Mouse (Mus musculus) telencephalon, adult 2 months (tissue): ENCODE results near the gene Mapk8ip1.
"Not testable (repeated sequence)": the region's sequence is repeated elsewhere in the genome, so short reads cannot be mapped to it uniquely, and the experiment has no call there.

Source experiments
- DNase-seq: peaks from one replicate; pipeline ENCODE4 v3.0.0-alpha.2; 2011; ENCODE audit warnings: low read depth, low spot score

The Mapk8ip1 gene

DNA sequence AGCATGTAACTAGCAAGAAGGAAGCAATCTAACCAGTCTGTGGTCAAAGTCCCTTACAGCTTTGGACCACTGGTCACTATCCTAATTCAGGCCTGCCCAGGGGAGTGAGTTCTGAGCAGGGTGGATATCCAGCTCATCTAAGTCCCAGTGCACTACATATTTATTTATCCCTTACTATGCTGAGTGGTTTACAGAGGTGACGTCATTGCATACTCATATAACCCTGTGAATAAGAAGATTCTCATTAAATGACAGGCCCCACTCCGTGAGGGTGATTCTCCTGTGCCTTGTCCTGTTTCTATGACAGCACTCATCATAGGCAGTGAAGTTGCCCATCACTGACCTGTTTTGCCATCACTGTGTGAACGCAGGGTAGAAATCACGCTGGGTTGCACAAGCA lies 24.3 kb upstream of the Mapk8ip1 start:
- no peak for DNase-seq

DNA sequence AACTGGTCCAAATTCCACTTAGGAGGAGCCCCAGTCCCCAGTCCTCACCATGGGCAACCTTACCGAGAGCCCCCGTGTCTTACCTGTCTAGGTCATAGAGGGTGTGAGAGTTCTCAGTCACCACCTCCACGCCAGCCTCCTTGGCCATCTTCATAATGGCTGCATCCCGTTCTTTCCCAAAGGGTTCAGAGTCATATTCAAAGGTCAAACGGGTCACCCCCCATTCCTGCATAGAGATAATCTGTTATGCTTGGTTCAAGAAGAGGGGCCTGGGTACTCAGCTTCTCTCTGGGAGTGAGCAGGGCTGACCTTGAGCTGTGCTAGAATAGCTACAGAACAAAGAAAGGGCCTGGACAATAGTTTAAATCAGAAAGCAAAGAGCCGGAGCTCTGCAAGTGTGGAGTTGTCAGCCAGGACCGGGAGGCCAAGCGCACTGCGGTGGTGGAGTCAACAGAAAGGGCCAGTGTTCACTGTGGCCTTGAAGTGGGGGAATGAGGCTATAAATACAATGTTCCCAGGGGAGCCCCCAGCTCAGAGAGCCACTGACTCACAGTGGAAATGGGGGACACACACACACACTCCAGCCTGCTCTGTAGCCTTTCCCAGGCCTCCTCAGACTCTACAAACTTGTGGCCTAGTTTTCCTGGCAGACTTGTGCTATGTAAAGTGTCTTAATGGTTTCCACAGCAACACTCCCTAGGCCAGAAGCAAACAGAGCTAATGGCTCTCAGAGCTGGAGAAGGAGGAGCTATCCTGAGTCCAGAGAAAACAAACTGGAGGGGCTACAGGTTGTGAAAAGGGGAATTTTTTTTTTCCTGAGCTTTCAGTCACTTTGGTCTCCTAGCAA lies 23.6 kb upstream of the Mapk8ip1 start:
- no peak for DNase-seq

DNA sequence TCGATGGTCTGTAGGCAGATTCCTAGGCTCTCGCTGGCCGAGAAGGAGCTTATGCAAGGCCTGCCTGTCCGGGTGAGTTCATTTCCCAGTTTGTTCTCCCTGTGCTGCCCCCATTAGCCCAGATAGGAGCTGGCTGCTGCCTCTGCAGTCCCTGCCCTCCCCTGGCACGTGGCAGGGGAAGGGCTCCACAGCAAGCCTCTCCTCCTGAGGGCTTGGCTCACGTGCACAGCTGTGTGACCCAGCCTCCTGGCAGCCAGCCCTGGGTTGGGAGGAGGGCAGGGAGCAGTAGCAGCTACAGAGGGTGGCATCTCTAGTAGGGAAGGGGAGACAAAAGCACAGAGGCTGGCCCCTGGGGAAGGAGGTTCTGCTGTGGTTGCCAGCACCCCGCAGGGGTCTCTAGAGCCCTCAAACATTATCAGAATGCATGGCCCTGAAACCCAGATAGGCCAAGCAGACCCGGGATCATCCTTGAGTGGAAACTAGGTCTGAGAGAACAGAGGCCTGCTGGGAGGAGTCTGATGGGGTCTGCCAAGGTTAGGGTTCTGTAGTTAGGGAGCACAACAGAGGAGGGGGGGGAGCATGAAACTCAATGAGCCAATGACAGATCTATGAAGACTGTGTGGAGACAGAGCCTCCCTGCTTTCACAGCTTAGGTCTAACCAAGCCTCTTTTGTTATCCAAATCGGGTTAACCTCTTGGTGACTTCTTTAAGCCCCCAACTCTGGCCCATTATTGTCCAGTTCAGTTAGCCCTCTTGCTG lies 22.8 kb upstream of the Mapk8ip1 start:
- peak; percentile 82 for DNase-seq

DNA sequence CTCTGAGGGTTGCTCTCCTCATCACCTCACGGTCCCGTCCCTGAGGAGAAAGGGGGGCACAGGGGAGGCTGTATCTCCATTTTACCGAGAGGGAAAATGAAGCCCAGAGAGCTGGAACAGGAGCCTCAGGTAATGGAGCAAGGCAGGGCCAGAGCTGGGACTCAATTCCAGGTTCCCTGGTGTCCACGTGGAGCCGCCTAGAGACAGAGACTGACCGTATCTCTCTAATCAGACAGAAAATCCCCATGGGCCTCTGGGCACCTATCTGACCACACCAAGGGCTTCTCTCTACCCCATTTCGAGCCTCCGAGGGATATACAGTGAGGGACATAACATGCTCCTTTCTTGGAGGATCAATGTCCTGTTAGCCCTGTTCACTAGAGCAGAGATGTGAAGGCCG lies 22.1 kb upstream of the Mapk8ip1 start:
- no peak for DNase-seq

DNA sequence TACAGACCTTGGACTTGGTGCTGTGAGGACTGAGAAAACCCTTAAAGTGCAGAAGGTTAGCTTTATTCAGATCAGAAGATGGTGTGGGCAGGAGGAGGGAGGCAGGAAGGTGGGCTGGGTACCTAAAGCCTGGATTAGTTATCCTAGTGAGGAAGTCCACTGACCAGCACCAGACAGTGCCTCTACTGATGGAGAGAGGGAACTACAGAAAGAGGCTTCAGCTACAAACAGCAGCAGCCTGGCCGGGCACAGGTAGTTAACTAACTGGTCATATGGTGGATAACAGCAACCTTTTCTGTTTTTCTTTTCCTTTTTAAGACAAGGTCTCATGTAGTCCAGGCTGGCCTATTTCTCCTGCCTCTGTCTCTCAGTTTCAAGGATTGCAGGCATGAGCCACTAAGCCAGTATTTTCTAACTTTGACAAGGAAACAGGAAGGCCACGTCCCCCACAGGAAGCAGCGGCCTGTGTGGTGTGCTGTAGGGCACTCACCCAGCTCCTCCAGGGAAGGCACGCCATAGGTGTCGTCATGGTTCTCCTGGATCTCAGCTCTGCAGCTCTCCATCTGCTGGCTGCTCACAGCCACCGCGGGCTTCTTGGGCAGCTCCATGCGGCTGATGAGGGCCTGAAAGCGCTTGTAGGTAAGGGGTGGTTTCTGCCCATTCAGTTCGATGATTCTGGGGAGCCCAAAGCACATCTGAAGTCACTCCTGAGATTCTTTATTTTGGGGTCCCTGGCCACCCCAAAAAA lies 21.5 kb upstream of the Mapk8ip1 start:
- no peak for DNase-seq

DNA sequence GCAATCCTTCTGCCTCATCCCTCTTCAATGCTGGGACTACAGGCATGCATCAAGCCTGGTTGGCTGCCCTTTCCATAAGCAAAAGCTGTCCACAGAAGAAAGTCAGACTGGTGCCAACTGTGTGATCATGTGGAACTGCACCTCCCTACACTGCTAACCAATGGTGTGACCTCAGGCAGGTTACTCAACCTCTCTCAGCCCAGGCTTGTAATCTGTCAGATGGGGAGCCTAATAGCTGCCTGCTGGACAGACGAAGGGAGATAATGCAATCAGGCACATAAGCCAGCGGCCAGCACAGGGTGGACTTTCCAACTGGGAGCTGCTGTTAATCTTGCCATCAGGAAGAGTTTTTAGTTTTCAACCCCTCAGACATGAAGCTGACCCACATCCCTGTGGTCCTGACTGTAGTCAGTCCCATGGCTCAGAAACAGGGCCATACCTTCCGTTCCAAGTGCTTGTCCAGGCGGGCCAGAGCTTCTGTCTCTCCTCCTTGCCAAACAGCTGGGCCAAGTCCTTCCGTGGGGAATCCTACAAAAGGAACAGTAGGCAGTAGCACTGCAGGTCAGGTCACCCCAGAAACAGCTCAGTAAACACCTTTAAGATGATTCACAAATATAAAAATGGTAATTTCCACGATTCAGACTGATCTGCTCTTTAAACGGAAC lies 20.8 kb upstream of the Mapk8ip1 start:
- DNase-seq: no peak

DNA sequence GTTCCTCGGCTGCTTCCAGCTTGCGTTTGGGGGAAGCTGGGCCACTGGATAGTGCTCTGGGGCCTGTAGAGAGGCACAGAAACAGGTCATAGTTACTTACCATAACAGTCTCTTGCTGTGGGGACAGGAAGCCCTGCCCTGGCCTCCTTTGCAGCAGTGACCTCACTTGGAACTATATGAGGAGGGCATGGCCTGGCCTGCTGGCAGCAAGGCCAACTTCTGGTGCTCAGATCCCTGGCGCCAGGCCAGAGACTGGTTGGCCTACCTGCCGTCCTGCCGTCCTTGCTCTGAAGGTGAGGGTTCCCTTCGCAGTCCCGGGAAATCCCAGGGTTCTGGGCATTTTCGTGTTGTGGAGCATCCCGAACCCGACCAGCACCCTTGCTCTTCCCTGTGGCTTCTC lies 10.6 kb upstream of the Mapk8ip1 start:
- DNase-seq: no peak

DNA sequence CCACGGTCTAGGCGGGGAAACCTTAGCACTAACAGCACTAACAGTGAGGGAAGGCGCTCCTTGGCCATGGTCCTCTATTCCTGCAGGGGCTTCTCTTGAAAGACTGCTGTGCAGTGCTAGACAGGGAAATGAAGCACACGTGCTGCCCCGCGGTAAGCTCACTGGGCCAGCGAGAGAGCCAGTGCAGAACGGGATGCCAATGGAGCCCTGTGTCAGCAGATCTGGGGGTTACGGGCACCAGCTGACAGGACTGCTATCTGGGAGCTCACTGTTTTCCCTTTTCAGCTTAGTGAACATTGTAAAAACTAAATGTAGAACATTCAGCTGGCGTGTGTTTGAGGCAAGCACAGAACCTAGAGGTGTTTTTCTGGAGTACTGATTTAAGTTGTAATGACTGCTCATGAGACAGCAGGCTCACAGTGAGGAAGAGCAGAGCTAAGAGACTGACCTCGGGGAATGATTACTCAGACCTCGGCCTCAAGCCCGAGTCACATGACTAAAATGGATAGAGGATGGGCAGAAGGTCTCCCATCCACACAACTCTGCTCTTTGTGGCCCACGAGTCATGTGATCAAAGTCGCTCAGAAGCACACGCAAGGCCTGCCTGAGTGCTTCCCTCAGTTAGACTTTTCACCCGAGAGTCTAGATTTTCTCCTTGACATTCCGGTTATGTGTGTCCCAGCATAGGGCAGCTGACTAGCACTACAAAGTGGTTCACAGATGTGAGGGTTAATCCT lies 7.4 kb upstream of the Mapk8ip1 start:
- DNase-seq: no peak

DNA sequence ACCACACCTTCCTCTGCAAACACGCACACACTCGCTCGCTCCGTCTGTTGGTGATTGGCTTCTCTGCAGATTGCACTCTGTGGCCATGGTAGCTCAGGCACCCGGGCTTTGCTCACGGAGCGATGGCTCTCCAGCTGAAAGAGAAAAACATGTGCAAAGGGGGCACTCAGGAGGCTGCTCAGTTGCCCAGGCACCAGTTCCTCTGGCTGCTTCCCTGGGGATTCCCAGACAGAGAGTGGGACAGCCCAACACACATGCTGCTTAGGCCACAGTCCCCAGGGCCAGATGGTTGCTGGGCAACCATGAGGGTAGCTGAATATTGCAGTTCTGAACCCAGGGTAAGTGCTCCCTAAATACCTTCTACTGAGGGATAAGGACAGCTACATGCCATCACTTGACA lies 4.6 kb upstream of the Mapk8ip1 start:
- DNase-seq: no peak

DNA sequence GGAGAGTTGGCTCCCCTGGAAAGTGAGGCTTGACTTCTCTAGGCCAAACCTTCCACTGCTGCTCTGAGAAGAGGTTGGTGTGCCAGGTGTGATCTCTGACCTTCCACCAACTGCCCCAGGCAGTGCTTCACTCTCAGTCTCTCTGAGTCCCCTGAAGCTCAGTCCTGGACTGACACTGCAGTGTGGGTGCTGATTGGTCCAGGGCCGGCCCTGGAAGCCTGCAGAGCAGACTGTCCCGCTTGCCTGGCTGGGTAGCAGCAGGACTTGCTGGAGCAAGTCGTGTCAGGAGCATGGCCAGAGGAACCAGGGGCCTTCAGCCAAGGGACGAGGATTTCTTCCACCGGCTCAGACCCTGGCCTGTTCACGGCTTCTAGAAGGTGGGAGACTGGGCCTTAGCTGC lies 3.7 kb upstream of the Mapk8ip1 start:
- no peak for DNase-seq

DNA sequence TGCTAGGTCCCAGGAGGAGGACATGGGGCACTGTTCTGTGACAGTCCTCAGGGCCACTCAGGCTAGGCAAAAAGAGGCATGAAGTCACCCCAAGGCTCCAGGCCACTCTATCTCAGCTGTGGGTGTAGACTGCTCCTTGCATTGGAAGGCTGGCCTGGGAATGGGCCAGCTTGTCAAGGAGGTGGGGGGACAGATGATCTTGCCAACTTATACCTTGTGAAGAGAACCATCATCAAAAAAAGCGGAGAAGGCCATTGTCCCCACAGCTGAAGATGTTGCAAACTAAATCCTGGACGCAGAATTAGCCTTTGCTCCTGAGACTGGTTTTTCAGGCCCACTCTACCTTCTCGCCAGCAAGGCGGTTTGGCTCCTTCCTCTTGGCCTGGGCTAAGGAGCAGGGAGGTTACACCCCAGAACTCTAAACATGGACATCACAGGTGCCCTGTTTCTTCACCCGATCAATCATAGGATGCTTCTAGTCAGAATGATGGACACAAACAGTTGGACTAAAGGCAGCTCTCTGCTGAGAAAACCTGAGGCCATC lies 2.8 kb upstream of the Mapk8ip1 start:
- DNase-seq: no peak

DNA sequence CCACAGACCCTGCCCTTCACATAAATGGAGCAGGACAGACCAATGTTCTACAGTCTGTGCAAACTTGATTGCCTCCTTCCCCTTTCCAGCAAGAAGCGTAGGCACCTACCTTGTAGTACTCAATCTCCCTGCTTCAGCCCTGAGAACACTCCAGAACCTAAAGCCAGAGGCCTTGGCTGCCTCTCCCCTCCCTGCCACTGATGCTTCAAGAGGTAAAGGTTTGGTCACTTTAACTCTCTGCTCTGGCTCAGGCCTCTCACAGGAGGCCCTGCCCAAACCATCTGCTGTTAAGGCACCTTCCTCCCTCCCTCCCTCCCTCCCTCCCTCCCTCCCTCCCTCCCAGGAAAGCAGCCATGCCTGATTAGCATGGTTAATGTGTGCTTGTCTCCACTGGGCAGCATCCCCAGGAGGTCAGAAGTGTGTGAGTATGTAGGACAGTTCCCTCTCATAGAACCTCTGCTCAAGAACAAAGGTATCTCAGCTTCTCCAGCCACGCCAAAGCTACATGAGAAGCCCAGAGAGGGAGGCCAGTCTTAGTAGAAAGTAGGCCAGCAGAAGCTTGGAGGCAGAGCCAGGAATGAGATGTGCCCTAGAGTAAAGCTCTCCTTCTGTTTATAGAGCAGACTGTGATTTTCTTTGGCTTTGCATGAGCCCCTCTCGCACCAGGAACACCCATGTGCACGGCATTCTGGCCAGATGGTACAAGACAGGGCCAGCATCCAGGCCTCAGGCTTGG lies 1.7 kb upstream of the Mapk8ip1 start:
- no peak for DNase-seq

DNA sequence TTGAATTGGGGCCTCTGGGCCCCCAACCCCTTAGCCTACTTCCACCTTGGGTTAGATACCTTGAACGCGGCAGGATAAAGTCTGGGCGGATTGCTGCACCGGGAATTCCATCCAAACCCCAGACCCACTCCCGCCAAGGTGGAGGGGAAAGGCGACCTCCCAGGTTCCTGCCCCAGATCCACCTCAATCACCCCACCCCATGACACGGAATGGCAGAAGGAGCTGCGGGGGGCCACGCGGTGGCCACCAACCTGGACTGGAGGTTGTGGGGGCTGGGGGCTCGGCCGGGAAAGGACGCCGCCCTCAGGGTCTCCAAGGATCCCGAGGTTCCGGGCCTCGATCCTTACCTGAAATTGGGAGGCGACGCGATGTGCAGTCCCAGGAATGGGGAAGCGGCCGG lies 381 bp downstream of the Mapk8ip1 start:
- no peak for DNase-seq

DNA sequence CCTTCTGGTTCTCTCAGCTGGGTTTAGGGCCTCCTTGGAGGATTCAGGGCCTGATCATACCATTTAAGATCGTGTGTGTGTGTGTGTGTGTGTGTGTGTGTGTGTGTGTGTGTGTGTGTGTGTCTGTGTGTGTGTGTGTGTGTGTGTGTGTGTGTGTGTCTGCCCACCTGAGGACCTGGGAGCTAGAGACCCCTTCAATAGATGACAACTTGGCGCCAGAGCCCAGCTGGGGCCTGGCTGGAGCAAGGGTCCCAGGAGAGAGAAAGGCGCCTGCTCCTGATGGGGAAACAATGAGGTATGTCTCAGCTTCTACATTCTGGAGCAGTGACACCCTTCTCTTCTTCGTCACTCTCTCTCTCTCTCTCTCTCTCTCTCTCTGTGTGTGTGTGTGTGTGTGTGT lies 1.2 kb downstream of the Mapk8ip1 start:
- not testable (repeated sequence) for DNase-seq

DNA sequence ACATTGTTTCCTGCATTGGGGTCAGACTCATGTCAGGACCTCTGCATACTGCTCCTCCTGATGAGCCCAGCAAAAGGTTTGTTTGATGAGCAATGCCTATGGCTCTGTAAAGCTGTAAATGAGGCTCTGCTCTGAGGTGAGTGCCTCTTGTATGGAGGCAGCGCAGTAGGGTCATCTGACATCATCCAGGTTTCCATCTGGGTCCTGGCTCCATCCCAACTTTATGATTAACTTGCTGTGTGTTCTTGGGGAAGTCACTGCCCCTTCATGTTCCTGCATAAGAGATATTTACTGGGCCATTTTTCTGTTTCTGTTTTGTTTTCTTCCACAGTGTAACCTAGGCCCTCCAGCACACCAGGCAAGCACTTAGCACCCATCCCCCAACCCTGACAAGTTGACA lies 3.6 kb downstream of the Mapk8ip1 start:
- DNase-seq: no peak

DNA sequence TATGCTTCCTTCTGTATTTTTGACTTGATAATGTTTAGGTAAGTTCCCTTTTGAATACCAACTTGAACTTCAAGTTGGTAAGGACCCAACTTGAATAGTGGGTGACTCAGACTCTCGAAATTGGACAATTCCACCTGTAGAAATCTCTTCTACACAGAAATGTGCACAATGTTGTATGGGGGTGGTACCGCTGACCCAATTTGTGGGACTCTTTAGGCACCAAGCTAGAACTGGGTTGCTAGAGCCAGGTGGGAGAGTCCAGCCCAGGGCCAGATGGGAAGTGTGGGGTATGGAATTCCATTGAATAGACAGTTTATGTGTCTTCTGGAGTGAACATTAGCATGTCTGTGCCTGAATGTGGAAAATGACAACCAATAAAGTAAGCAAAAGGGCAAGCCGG lies 5.5 kb downstream of the Mapk8ip1 start:
- no peak for DNase-seq

DNA sequence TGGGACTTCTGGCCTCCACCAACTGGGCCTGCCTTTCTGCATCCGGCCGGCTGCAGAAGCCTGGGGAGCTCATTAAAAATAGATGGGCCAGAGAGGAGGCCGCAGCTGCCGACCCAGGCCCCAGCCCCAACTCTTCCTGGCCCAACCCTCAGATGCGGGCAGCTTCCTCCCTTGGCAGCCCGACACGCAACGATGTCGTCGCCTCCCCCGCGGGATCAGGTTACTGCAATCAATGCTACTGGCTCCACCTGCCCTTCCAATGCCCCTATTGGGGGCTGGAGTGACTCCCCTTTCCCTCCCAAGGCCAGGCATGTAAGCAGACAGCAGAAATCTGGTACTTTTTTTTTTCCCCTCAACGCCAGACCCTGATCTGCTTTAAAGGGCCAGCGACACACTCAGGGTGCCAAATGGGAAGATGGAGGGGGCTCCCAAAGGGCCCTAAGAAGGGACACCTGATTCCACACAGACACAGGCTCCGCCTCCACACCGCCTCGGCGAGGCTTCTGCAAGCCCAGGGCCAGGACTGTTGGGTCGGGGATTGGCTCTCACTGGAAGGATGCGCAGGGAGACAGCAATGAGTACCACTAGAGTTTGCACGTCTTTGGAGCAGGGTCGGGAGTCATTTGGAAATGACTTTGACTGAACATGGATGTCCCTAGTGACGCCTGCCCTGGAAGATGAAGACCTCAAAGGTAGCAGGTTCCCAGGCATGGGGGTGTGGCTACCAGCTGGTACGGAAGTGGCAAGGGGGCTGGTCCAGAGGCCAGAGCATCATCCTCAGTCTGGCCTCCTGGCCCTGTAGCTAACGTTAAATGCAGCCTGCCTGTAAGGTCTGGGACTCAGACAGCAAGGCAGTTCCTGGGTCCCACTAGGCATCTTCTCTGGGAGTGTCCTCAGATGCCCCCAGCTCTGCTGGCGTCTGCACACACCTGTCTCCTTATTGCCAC lies 8.5 kb downstream of the Mapk8ip1 start:
- no peak for DNase-seq

DNA sequence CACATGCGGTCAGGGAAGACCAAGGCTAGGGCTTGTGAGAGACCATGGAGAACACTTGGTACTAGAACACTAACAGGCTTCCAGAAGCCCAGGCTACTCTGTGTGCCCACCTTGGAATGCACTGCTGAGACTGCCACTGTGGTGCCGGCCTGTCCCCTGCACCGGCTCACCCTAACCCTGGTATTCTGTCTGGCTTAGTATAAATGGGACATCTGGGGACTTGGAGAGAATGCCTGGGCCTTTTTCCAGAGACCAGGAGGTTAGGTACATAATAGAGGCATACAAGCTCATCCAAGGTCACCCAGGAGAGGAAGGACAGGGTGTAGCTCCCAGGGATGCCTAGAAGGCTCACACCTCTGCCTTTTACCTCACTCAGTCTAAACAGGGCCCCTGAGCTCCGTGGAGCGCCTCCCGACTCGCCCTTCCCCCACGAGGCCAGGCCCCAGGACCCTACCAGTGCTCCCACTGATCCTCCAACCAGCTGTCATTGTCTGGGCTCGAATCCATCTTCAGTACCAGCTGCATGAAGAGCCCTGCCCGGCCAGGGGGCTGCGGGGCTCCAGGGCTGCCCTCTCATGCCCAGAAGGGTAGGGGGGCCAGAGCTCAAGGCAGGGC lies 9.3 kb downstream of the Mapk8ip1 start:
- DNase-seq: no peak

DNA sequence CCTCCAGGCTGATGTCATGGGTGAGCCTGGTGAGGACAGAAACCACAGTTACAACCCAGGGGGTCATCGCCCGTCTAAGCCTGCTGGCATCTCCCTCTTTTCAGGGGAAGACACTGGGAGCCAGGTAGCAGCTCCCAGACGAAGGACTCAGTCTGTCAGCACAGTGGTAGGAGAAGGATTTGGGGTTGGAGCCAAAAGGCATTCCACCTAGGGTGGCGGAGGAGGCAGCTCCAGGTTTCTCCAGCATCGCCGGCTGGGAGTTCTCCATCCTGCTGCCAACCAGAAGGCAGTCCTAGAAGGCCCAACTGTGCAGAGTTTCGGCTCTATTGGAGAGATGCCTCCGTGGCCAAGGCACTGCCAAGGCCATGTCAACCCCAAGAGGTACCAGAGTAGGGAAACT lies 9.9 kb downstream of the Mapk8ip1 start:
- no peak for DNase-seq
